Mouse (Mus musculus) testis, adult 2 months (tissue): ENCODE data around the gene Lcmt1.

Experiments
- CTCF ChIP-seq: fragments of 200-500 bp; IDR thresholded peaks from 2 replicates; pipeline ENCODE4 v1.5.1; 2012; ENCODE audit warnings: low read depth, mild to moderate bottlenecking, inconsistent platforms, low read length, moderate library complexity; ENCODE audit not compliant: control insufficient read depth, insufficient read depth, insufficient replicate concordance
- POLR2A ChIP-seq: fragments of 200-500 bp; IDR thresholded peaks from 2 replicates; pipeline ENCODE4 v1.6.1; 2012; ENCODE audit warnings: low read depth, mild to moderate bottlenecking, inconsistent platforms, low read length, moderate library complexity; ENCODE audit not compliant: control insufficient read depth

DNA sequence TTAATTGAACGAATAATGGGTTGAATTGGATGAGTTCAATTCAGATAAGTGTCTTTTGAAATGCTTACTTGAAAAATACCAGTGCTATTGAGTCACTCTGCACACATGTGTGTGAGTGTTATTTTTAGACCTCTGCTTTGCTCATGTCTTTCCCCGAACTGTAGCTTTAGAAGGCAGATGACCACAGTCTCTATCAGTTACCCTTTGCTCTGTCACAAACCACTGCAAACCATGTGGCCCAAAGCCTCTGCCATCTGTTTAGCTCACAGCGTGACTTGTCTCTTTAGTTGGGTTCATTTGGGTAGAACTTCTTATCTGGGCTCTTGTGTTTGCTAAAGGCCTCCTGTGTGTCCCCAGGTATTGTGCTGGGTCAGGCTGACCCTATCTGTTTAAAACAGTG, 36.0 kb downstream of the Lcmt1 start:
- no peak for TF ChIP-seq CTCF
- TF ChIP-seq POLR2A: no peak
